Mouse (Mus musculus) stomach, postnatal 0 days (tissue): ENCODE data around the gene Dlk1. TPM values are rescaled to one million over a fixed set of nuclear protein-coding genes. Genes with fewer than 3 reads are reported as not detected.
A peak's percentile ranks its signal among the peaks of the same experiment; 100 is the strongest.

Experiments used
- ATAC-seq: fragments of 200-750 bp; cut with Nextera tagmentation; 2 replicates; pipeline ENCODE4 v1.8.0; 2017; ENCODE audit not compliant: low FRiP score, low TSS enrichment
- DNase-seq: peaks from one replicate; pipeline ENCODE4 v3.0.0-alpha.2; 2016; ENCODE audit warnings: low spot score
- H3K27ac ChIP-seq: fragments of 300-500 bp; sonication (generic); replicated peaks from 2 replicates; pipeline ENCODE4 v1.5.1; 2014; ENCODE audit warnings: mild to moderate bottlenecking, control low read depth
- H3K27me3 ChIP-seq: fragments of 300-500 bp; sonication (generic); 2 replicates; pipeline ENCODE4 v1.6.1; 2014; ENCODE audit warnings: low read length; ENCODE audit not compliant: control insufficient read depth, insufficient read depth
- H3K36me3 ChIP-seq: fragments of 300-500 bp; sonication (generic); 2 replicates; pipeline ENCODE4 v1.6.1; 2014; ENCODE audit warnings: low read length, mixed read lengths; ENCODE audit not compliant: control insufficient read depth, insufficient read depth
- H3K4me1 ChIP-seq: fragments of 300-500 bp; sonication (generic); replicated peaks from 2 replicates; pipeline ENCODE4 v1.6.1; 2014; ENCODE audit warnings: antibody characterized with exemption; ENCODE audit not compliant: control insufficient read depth, insufficient read depth
- H3K4me2 ChIP-seq: fragments of 300-500 bp; sonication (generic); replicated peaks from 2 replicates; pipeline ENCODE4 v1.6.1; 2014; ENCODE audit warnings: low read depth, mild to moderate bottlenecking, control low read depth, moderate library complexity
- H3K4me3 ChIP-seq: fragments of 300-500 bp; sonication (generic); 2 replicates; pipeline ENCODE4 v1.5.1; 2014; ENCODE audit warnings: low read depth, low read length, control low read depth
- H3K9ac ChIP-seq: fragments of 300-500 bp; sonication (generic); 2 replicates; pipeline ENCODE4 v1.6.1; 2014; ENCODE audit warnings: mild to moderate bottlenecking, low read length, control low read depth, mixed read lengths
- H3K9me3 ChIP-seq: fragments of 300-500 bp; sonication (generic); 2 replicates; pipeline ENCODE4 v1.6.1; 2016; ENCODE audit warnings: low read length; ENCODE audit not compliant: control insufficient read depth
- CTCF ChIP-seq: IDR thresholded peaks from 2 replicates; pipeline ENCODE4 v1.5.1; 2016; ENCODE audit warnings: antibody characterized with exemption, low read depth, mild to moderate bottlenecking, moderate library complexity
- EP300 ChIP-seq: optimal IDR thresholded peaks from 2 replicates; pipeline ENCODE3; 2016; ENCODE audit warnings: antibody characterized with exemption
- whole genome bisulfite sequencing: fragments of 180-500 bp; shearing (Covaris S2); extraction: QIAGEN DNeasy Blood & Tissue Kit; methylation state at CpG from one replicate; pipeline ENCODE4 v1.1.7; 2014; 5-methylcytosine and 5-hydroxymethylcytosine counted together
- polyA plus RNA-seq: library from polyadenylated mRNA; unstranded; fragments of >200 nt; fragmentation: Nextera tagmentation; extraction: Ambion mirVana; gene quantifications from 2 replicates; pipeline ENCODE4 v1.2.1, GENCODE M21; 2015

Dlk1 gene
- polyA plus RNA-seq, 1 experiment from 2014 or later, result 187 TPM

- peaks cover 11% of the 10 kb centered on the region for H3K4me1 ChIP-seq
- peak; percentile 84 for DNase-seq
- H3K36me3 ChIP-seq, result no peaks in the 10 kb centered on the region
- TF ChIP-seq CTCF, result peak; percentile 77
- TF ChIP-seq EP300, result no peak
- H3K4me3 ChIP-seq, result no peak overlapping the region
- H3K27ac ChIP-seq, result peak overlapping the region; percentile 76
- peak overlapping the region; percentile 9; the same call in 1 of the 2 replicates for H3K9ac ChIP-seq
- no peaks in the 10 kb centered on the region for H3K9me3 ChIP-seq
- peak; percentile 85 for ATAC-seq
- 13% methylated on average over 10 of the region's 10 CpGs for WGBS
- no peaks in the 10 kb centered on the region for H3K27me3 ChIP-seq
- no peak overlapping the region for H3K4me2 ChIP-seq
Observed at GRCm38 (mm10) chr12:109436367-109436807, 16.2 kb upstream of the Dlk1 start.

GRCm38 (mm10) chr12:109436852-109437251 lies 15.8 kb upstream of the Dlk1 start:
- WGBS, result 25% methylated on average over 12 of the region's 12 CpGs
- Histone ChIP-seq H3K9me3 (no peaks in the 10 kb centered on the region), H3K27ac (peak overlapping the region; percentile 76), H3K27me3 (no peaks in the 10 kb centered on the region), H3K36me3 (no peaks in the 10 kb centered on the region), H3K4me3 (no peak overlapping the region), H3K4me2 (no peak overlapping the region), H3K9ac (no peak overlapping the region), H3K4me1 (peaks cover 11% of the 10 kb centered on the region)
- no peak for TF ChIP-seq EP300
- peak; percentile 42; the same call in 1 of the 2 replicates for TF ChIP-seq CTCF
- peak; percentile 43 for DNase-seq
- ATAC-seq, result peak; percentile 41

GRCm38 (mm10) chr12:109437559-109438350 lies 14.9 kb upstream of the Dlk1 start:
- Histone ChIP-seq H3K9me3 (no peaks in the 10 kb centered on the region), H3K4me3 (peak overlapping the region; percentile 5; the same call in 1 of the 2 replicates), H3K4me1 (peaks cover 11% of the 10 kb centered on the region), H3K27me3 (no peaks in the 10 kb centered on the region), H3K36me3 (no peaks in the 10 kb centered on the region), H3K27ac (peak overlapping the region; percentile 76), H3K9ac (peak overlapping the region; percentile 1; the same call in 1 of the 2 replicates), H3K4me2 (peak overlapping the region; percentile 46)
- DNase-seq (peak; percentile 88), ATAC-seq (peak; percentile 62)
- WGBS, result 8% methylated on average over 23 of the region's 25 CpGs
- TF ChIP-seq EP300 (no peak), CTCF (peak; percentile 94)

GRCm38 (mm10) chr12:109438383-109438782 lies 14.2 kb upstream of the Dlk1 start:
- no peak overlapping the region for H3K27ac ChIP-seq
- H3K4me2 ChIP-seq, result no peak overlapping the region
- WGBS, result 74% methylated on average over 6 of the region's 6 CpGs

GRCm38 (mm10) chr12:109439974-109440373 lies 12.6 kb upstream of the Dlk1 start:
- DNase-seq, result no peak
- 39% methylated on average over 6 of the region's 6 CpGs for WGBS
- H3K9ac ChIP-seq, result no peak overlapping the region
- H3K4me2 ChIP-seq, result no peak overlapping the region
- H3K27ac ChIP-seq, result no peak overlapping the region
- TF ChIP-seq EP300, result no peak
- TF ChIP-seq CTCF, result no peak
- no peaks in the 10 kb centered on the region for H3K27me3 ChIP-seq
- ATAC-seq, result no peak
- peaks cover 11% of the 10 kb centered on the region for H3K4me1 ChIP-seq
- no peak overlapping the region for H3K4me3 ChIP-seq
- no peaks in the 10 kb centered on the region for H3K36me3 ChIP-seq
- no peaks in the 10 kb centered on the region for H3K9me3 ChIP-seq

More at GRCm38 (mm10) chr12:109438383-109438782, 14.2 kb upstream of the Dlk1 start:
- H3K9ac ChIP-seq, result no peak overlapping the region
- H3K36me3 ChIP-seq, result no peaks in the 10 kb centered on the region
- H3K4me1 ChIP-seq, result peaks cover 11% of the 10 kb centered on the region
- no peak for DNase-seq
- no peaks in the 10 kb centered on the region for H3K9me3 ChIP-seq
- H3K4me3 ChIP-seq, result no peak overlapping the region
- TF ChIP-seq EP300, result no peak
- no peak for TF ChIP-seq CTCF
- H3K27me3 ChIP-seq, result no peaks in the 10 kb centered on the region
- ATAC-seq, result no peak

- Histone ChIP-seq H3K27me3 (no peaks in the 10 kb centered on the region), H3K9ac (peak overlapping the region; percentile 50; the same call in 1 of the 2 replicates), H3K4me1 (peaks cover 9% of the 10 kb centered on the region), H3K27ac (no peak overlapping the region; the same call in 1 of the 2 replicates), H3K9me3 (no peaks in the 10 kb centered on the region), H3K4me2 (no peak overlapping the region), H3K4me3 (no peak overlapping the region), H3K36me3 (no peaks in the 10 kb centered on the region)
- ATAC-seq, result no peak
- TF ChIP-seq CTCF, result no peak
- no peak for TF ChIP-seq EP300
- DNase-seq, result peak; percentile 53
- 13% methylated on average over 6 of the region's 6 CpGs for WGBS
Observed at GRCm38 (mm10) chr12:109441366-109441765, 11.3 kb upstream of the Dlk1 start.
